Comparison of ENCODE assay signal across 11 mouse cellular contexts in genomic region chr4:114504227-114505041, GRCm38 (mm10).
DNase-seq lines count a peak whose midpoint lies in the region; ATAC-seq and TF ChIP-seq lines count a peak whose summit lies in the region.
"Had no signal": no experiment of that assay in that cellular context is flagged by ENCODE, and none has a peak within 500 bp of the region (broad histone marks: within the 10 kb centered on the region; RNA-seq: fewer than 3 reads in every experiment).

No protein-coding gene starts in this region.

- intact Hi-C loops in heart, postnatal 14 days (cut with DNase I) = no loop called here

- H3K4me1 ChIP-seq in heart, embryonic 16.5 days (ENCODE audit: control insufficient read depth, insufficient read depth, low read length) = peaks cover 26% of the 10 kb centered on the region
- H3K4me1 ChIP-seq in neural tube, embryonic 12.5 days = peaks cover 7% of the 10 kb centered on the region
- H3K4me1 ChIP-seq in kidney, adult 2 months (ENCODE audit: control insufficient read depth, insufficient read depth, low read length) = peaks cover 37% of the 10 kb centered on the region
- no peaks in the 10 kb centered on the region for H3K4me1 ChIP-seq in neural tube, embryonic 14.5 days (ENCODE audit: control insufficient read depth, insufficient read depth, low read length)

- no peaks in the 10 kb centered on the region for H3K9me3 ChIP-seq in heart, embryonic 16.5 days (replicated peaks; ENCODE audit: control insufficient read depth, low read length)
- H3K9me3 ChIP-seq in neural tube, embryonic 12.5 days = no peaks in the 10 kb centered on the region
- no peaks in the 10 kb centered on the region for H3K9me3 ChIP-seq in neural tube, embryonic 14.5 days (ENCODE audit: control insufficient read depth, low read length)

- H3K27me3 ChIP-seq in heart, embryonic 16.5 days (ENCODE audit: control insufficient read depth, insufficient read depth, low read length) = no peaks in the 10 kb centered on the region
- H3K27me3 ChIP-seq in neural tube, embryonic 12.5 days (replicated peaks) = no peaks in the 10 kb centered on the region
- no peaks in the 10 kb centered on the region for H3K27me3 ChIP-seq in kidney, adult 2 months (replicated peaks; ENCODE audit: control insufficient read depth, insufficient read depth, low read length)
- no peaks in the 10 kb centered on the region for H3K27me3 ChIP-seq in neural tube, embryonic 14.5 days (ENCODE audit: control insufficient read depth, insufficient read depth, low read length)

- TF ChIP-seq CTCF in kidney, adult 2 months (conservative IDR thresholded peaks at IDR 0.05; ENCODE audit: insufficient read depth, insufficient read length, low read depth, low read length) = no peak

- DNase-seq in heart, postnatal 14 days = no peak
- DNase-seq in neural tube, embryonic 10.5 days (ENCODE audit: extremely low spot score, low spot score) = no peak
- peak; percentile 59 for DNase-seq in kidney, adult 2 months
- no peak for DNase-seq in MN1 (ENCODE audit: low spot score)
- DNase-seq in left cerebral cortex, adult 11 months (ENCODE audit: low spot score) = no peak
- DNase-seq: gastrocnemius, postnatal 25 days; heart, postnatal 36 days had no signal

- peak overlapping the region; percentile 18; the same call in 1 of the 2 replicates for H3K27ac ChIP-seq in heart, embryonic 16.5 days (ENCODE audit: low read length)
- no peak overlapping the region for H3K27ac ChIP-seq in neural tube, embryonic 12.5 days
- peak overlapping the region; percentile 7 for H3K27ac ChIP-seq in kidney, adult 2 months (ENCODE audit: insufficient read depth, low read depth, low read length)
- H3K27ac ChIP-seq in neural tube, embryonic 14.5 days (ENCODE audit: low read depth, low read length) = 0 out of 2 replicates have a peak overlapping the region, but pooled peaks have one; percentile 16

- H3K36me3 ChIP-seq in heart, embryonic 16.5 days (ENCODE audit: control insufficient read depth, insufficient read depth) = no peaks in the 10 kb centered on the region
- no peaks in the 10 kb centered on the region for H3K36me3 ChIP-seq in neural tube, embryonic 12.5 days
- H3K36me3 ChIP-seq in kidney, adult 2 months (ENCODE audit: control insufficient read depth, insufficient read depth, low read length) = no peaks in the 10 kb centered on the region
- no peaks in the 10 kb centered on the region for H3K36me3 ChIP-seq in neural tube, embryonic 14.5 days (ENCODE audit: control insufficient read depth, insufficient read depth, low read length)

- no peak for TF ChIP-seq POLR2A in kidney, adult 2 months (IDR thresholded peaks at IDR 0.05; ENCODE audit: low read depth, low read length)

- H3K4me3 ChIP-seq in heart, embryonic 16.5 days (ENCODE audit: low read length) = no peak overlapping the region
- no peak overlapping the region for H3K4me3 ChIP-seq in neural tube, embryonic 12.5 days
- H3K4me3 ChIP-seq in kidney, adult 2 months (ENCODE audit: insufficient read depth, low read depth, low read length) = no peak overlapping the region
- no peak overlapping the region for H3K4me3 ChIP-seq in neural tube, embryonic 14.5 days (ENCODE audit: low read depth, low read length)

- no peak for ATAC-seq in heart, embryonic 16.5 days (replicated peaks; ENCODE audit: extremely low read depth, insufficient read depth, low FRiP score)
- ATAC-seq in neural tube, embryonic 12.5 days (ENCODE audit: low FRiP score, low read depth) = peak; percentile 37; the same call in 1 of the 2 replicates
- peak; percentile 44; the same call in 1 of the 2 replicates for ATAC-seq in neural tube, embryonic 14.5 days (ENCODE audit: low read depth)

- no peak overlapping the region for H3K4me2 ChIP-seq in heart, embryonic 16.5 days (ENCODE audit: low read depth, low read length)
- no peak overlapping the region for H3K4me2 ChIP-seq in neural tube, embryonic 12.5 days (replicated peaks)
- H3K4me2 ChIP-seq in neural tube, embryonic 14.5 days (ENCODE audit: low read depth, low read length) = no peak overlapping the region
- H3K4me2 ChIP-seq: liver, embryonic 11.5 days had no signal

- H3K9ac ChIP-seq in heart, embryonic 16.5 days (ENCODE audit: low read length) = peak overlapping the region; percentile 43; the same call in 1 of the 2 replicates
- H3K9ac ChIP-seq in neural tube, embryonic 12.5 days = no peak overlapping the region
- no peak overlapping the region for H3K9ac ChIP-seq in neural tube, embryonic 14.5 days (replicated peaks; ENCODE audit: low read depth, low read length)

- WGBS in heart, embryonic 16.5 days = 68% methylated on average over 11 of the region's 11 CpGs
- 68% methylated on average over 11 of the region's 11 CpGs for WGBS in neural tube, embryonic 12.5 days
- WGBS in kidney, adult 2 months = 44% methylated on average over 11 of the region's 11 CpGs
- 60% methylated on average over 11 of the region's 11 CpGs for WGBS in neural tube, embryonic 14.5 days
